Mouse (Mus musculus) bone marrow, adult 2 months (tissue): ENCODE data around the gene Tma7.

Source experiments
- CTCF ChIP-seq: fragments of 200-500 bp; IDR thresholded peaks from 2 replicates; pipeline ENCODE4 v1.5.1; 2011; ENCODE audit warnings: low read length, control low read depth; ENCODE audit not compliant: control insufficient read depth, insufficient read depth
- POLR2A ChIP-seq: fragments of 200-500 bp; IDR thresholded peaks from 2 replicates; pipeline ENCODE4 v1.6.1; 2011; ENCODE audit warnings: low read depth, mild to moderate bottlenecking, control low read depth, low read length, borderline replicate concordance; ENCODE audit not compliant: control insufficient read depth

GRCm38 (mm10) chr9:109080516-109080915, 1.9 kb downstream of the Tma7 start:
- TF ChIP-seq CTCF (no peak), POLR2A (no peak)
